Mouse (Mus musculus) erythroblast, embryonic 14.5 days (primary cell): ENCODE data around the gene Scn1a.

ENCODE experiments used
- GATA1 ChIP-seq: IDR thresholded peaks from 2 replicates; pipeline ENCODE4 v1.6.1; 2012; ENCODE audit warnings: low read length, inconsistent platforms, mixed read lengths
- TAL1 ChIP-seq: IDR thresholded peaks from 3 replicates; pipeline ENCODE4 v1.6.1; 2012; ENCODE audit warnings: low read length, inconsistent platforms, mixed read lengths

DNA sequence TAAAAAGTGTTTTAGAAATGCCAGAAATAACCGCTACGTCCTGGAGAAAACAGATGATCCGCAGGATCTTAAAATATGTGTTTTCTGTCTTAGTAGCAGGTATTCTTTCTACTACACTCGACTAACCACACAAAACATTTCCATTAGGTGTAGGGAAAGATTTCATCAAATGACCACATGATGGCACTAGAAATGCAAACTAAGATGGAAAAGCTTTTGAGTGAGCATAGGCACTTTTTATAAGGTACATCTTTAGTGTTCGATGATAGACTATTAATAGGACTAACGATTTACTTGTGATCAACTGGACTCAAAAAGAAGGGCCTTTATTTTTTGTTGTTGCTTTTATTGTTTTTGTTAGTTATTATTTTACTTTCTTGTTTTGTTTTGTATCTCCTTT, 104.2 kb downstream of the Scn1a start:
- TF ChIP-seq GATA1 = no peak
- no peak for TF ChIP-seq TAL1
